Mouse (Mus musculus) hindbrain, embryonic 14.5 days (tissue): Measurements from ENCODE around the gene Prickle2. TPM values are rescaled to one million over a fixed set of nuclear protein-coding genes. Genes with fewer than 3 reads are reported as not detected.

Experiments
- ATAC-seq: fragments of 200-750 bp; cut with Nextera tagmentation; 2 replicates; pipeline ENCODE4 v1.8.0; 2017; ENCODE audit warnings: moderate number of reproducible peaks, mild to moderate bottlenecking, moderate TSS enrichment, moderate library complexity; ENCODE audit not compliant: low FRiP score
- DNase-seq: peaks from one replicate; pipeline ENCODE4 v3.0.0-alpha.2; 2015; ENCODE audit warnings: low spot score
- H3K27ac ChIP-seq: fragments of 300-500 bp; sonication (generic); 2 replicates; pipeline ENCODE4 v1.5.1; 2014; ENCODE audit warnings: mild to moderate bottlenecking, moderate library complexity
- H3K27me3 ChIP-seq: fragments of 300-500 bp; sonication (generic); 2 replicates; pipeline ENCODE4 v1.6.1; 2014; ENCODE audit warnings: mild to moderate bottlenecking, low read length, mixed read lengths; ENCODE audit not compliant: control insufficient read depth, insufficient read depth
- H3K36me3 ChIP-seq: fragments of 300-500 bp; sonication (generic); replicated peaks from 2 replicates; pipeline ENCODE4 v1.6.1; 2014; ENCODE audit not compliant: control insufficient read depth, insufficient read depth
- H3K4me1 ChIP-seq: fragments of 300-500 bp; sonication (generic); replicated peaks from 2 replicates; pipeline ENCODE4 v1.6.1; 2014; ENCODE audit warnings: antibody characterized with exemption, low read length, mixed read lengths; ENCODE audit not compliant: control insufficient read depth, insufficient read depth
- H3K4me2 ChIP-seq: fragments of 300-500 bp; sonication (generic); replicated peaks from 2 replicates; pipeline ENCODE4 v1.6.1; 2014; ENCODE audit warnings: mild to moderate bottlenecking, moderate library complexity
- H3K4me3 ChIP-seq: fragments of 300-500 bp; sonication (generic); replicated peaks from 2 replicates; pipeline ENCODE4 v1.5.1; 2014; ENCODE audit warnings: mild to moderate bottlenecking, low read length
- H3K9ac ChIP-seq: fragments of 300-500 bp; sonication (generic); 2 replicates; pipeline ENCODE4 v1.6.1; 2014
- H3K9me3 ChIP-seq: fragments of 300-500 bp; sonication (generic); 2 replicates; pipeline ENCODE4 v1.6.1; 2016; ENCODE audit warnings: low read length; ENCODE audit not compliant: control insufficient read depth
- WGBS: fragments of 180-500 bp; shearing (Covaris S2); extraction: QIAGEN DNeasy Blood & Tissue Kit; methylation state at CpG from one replicate; pipeline ENCODE4 v1.1.7; 2014; 5-methylcytosine and 5-hydroxymethylcytosine counted together
- polyA plus RNA-seq: library from polyadenylated mRNA; unstranded; fragments of >200 nt; fragmentation: Nextera tagmentation; extraction: Ambion mirVana; gene quantifications from 2 replicates; pipeline ENCODE4 v1.2.1, GENCODE M21; 2014

Gene Prickle2
- polyA plus RNA-seq, 1 experiment from 2014 or later, result 18.6 TPM

- Histone ChIP-seq H3K27me3 (no peaks in the 10 kb centered on the region), H3K4me3 (no peak overlapping the region), H3K4me1 (peaks cover 23% of the 10 kb centered on the region), H3K9ac (no peak overlapping the region), H3K27ac (0 out of 2 replicates have a peak overlapping the region, but pooled peaks have one; percentile 7), H3K4me2 (no peak overlapping the region), H3K9me3 (no peaks in the 10 kb centered on the region), H3K36me3 (no peaks in the 10 kb centered on the region)
- WGBS, result 79% methylated on average over 1 of the region's 1 CpGs
- DNase-seq, result no peak
- no peak for ATAC-seq
These were observed 80.0 kb downstream of the Prickle2 start for GRCm38 (mm10) chr6:92625923-92626322.

GRCm38 (mm10) chr6:92624306-92624705 is 81.6 kb downstream of the Prickle2 start:
- Histone ChIP-seq H3K9ac (no peak overlapping the region), H3K27ac (no peak overlapping the region), H3K36me3 (no peaks in the 10 kb centered on the region), H3K9me3 (no peaks in the 10 kb centered on the region), H3K4me1 (peaks cover 23% of the 10 kb centered on the region), H3K4me3 (no peak overlapping the region), H3K27me3 (no peaks in the 10 kb centered on the region), H3K4me2 (no peak overlapping the region)
- WGBS, result 57% methylated on average over 6 of the region's 6 CpGs
- no peak for DNase-seq
- no peak for ATAC-seq

- no peak for DNase-seq
- Histone ChIP-seq H3K36me3 (no peaks in the 10 kb centered on the region), H3K9ac (no peak overlapping the region)
These were observed 88.8 kb downstream of the Prickle2 start for GRCm38 (mm10) chr6:92617183-92617582.

GRCm38 (mm10) chr6:92614771-92615170 is 91.2 kb downstream of the Prickle2 start:
- no peaks in the 10 kb centered on the region for H3K36me3 ChIP-seq
- ATAC-seq, result no peak
- DNase-seq, result no peak
- no peak overlapping the region for H3K9ac ChIP-seq
- H3K4me3 ChIP-seq, result no peak overlapping the region
- H3K27ac ChIP-seq, result no peak overlapping the region
- no peaks in the 10 kb centered on the region for H3K27me3 ChIP-seq
- no peaks in the 10 kb centered on the region for H3K4me1 ChIP-seq
- H3K9me3 ChIP-seq, result no peaks in the 10 kb centered on the region
- no peak overlapping the region for H3K4me2 ChIP-seq
- WGBS, result 83% methylated on average over 3 of the region's 3 CpGs

More at GRCm38 (mm10) chr6:92617183-92617582, 88.8 kb downstream of the Prickle2 start:
- no peaks in the 10 kb centered on the region for H3K4me1 ChIP-seq
- H3K9me3 ChIP-seq, result no peaks in the 10 kb centered on the region
- ATAC-seq, result no peak
- H3K4me3 ChIP-seq, result no peak overlapping the region
- H3K27me3 ChIP-seq, result no peaks in the 10 kb centered on the region
- WGBS, result 68% methylated on average over 2 of the region's 2 CpGs
- no peak overlapping the region for H3K27ac ChIP-seq
- H3K4me2 ChIP-seq, result no peak overlapping the region

- no peak overlapping the region for H3K4me2 ChIP-seq
- no peak overlapping the region for H3K4me3 ChIP-seq
- ATAC-seq (no peak), DNase-seq (no peak)
- no peak overlapping the region for H3K9ac ChIP-seq
- H3K27me3 ChIP-seq, result no peaks in the 10 kb centered on the region
- WGBS, result 41% methylated on average over 2 of the region's 2 CpGs
- H3K27ac ChIP-seq, result no peak overlapping the region
- no peaks in the 10 kb centered on the region for H3K36me3 ChIP-seq
- H3K4me1 ChIP-seq, result no peaks in the 10 kb centered on the region
- no peaks in the 10 kb centered on the region for H3K9me3 ChIP-seq
These were observed 93.7 kb downstream of the Prickle2 start for GRCm38 (mm10) chr6:92612151-92612769.

GRCm38 (mm10) chr6:92609682-92610235 is 96.2 kb downstream of the Prickle2 start:
- Histone ChIP-seq H3K4me3 (no peak overlapping the region), H3K4me2 (no peak overlapping the region), H3K27ac (no peak overlapping the region), H3K27me3 (no peaks in the 10 kb centered on the region), H3K9ac (no peak overlapping the region), H3K9me3 (no peaks in the 10 kb centered on the region), H3K36me3 (no peaks in the 10 kb centered on the region), H3K4me1 (no peaks in the 10 kb centered on the region)
- WGBS, result 71% methylated on average over 9 of the region's 9 CpGs
- no peak for DNase-seq
- ATAC-seq, result no peak

- ATAC-seq, result no peak
These were observed 96.9 kb downstream of the Prickle2 start for GRCm38 (mm10) chr6:92609078-92609477.

GRCm38 (mm10) chr6:92605156-92605555 is 100.8 kb downstream of the Prickle2 start:
- Histone ChIP-seq H3K27ac (no peak overlapping the region), H3K9ac (no peak overlapping the region), H3K36me3 (no peaks in the 10 kb centered on the region), H3K4me1 (no peaks in the 10 kb centered on the region), H3K4me3 (no peak overlapping the region), H3K4me2 (no peak overlapping the region), H3K27me3 (no peaks in the 10 kb centered on the region), H3K9me3 (no peaks in the 10 kb centered on the region)
- ATAC-seq, result no peak
- no peak for DNase-seq
- WGBS, result 58% methylated on average over 2 of the region's 2 CpGs

More at GRCm38 (mm10) chr6:92609078-92609477, 96.9 kb downstream of the Prickle2 start:
- no peak overlapping the region for H3K4me2 ChIP-seq
- DNase-seq, result no peak
- no peak overlapping the region for H3K9ac ChIP-seq
- H3K27ac ChIP-seq, result no peak overlapping the region
- WGBS, result 81% methylated on average over 3 of the region's 3 CpGs
- no peak overlapping the region for H3K4me3 ChIP-seq
- H3K9me3 ChIP-seq, result no peaks in the 10 kb centered on the region
- H3K36me3 ChIP-seq, result no peaks in the 10 kb centered on the region
- no peaks in the 10 kb centered on the region for H3K27me3 ChIP-seq
- H3K4me1 ChIP-seq, result no peaks in the 10 kb centered on the region

GRCm38 (mm10) chr6:92596340-92596739 is 109.6 kb downstream of the Prickle2 start:
- Histone ChIP-seq H3K4me3 (no peak overlapping the region), H3K4me2 (no peak overlapping the region), H3K27ac (no peak overlapping the region), H3K4me1 (no peaks in the 10 kb centered on the region), H3K9ac (no peak overlapping the region), H3K36me3 (no peaks in the 10 kb centered on the region), H3K9me3 (no peaks in the 10 kb centered on the region), H3K27me3 (no peaks in the 10 kb centered on the region)
- ATAC-seq (no peak), DNase-seq (no peak)
- 71% methylated on average over 3 of the region's 3 CpGs for WGBS
